Mouse (Mus musculus) layer of hippocampus, postnatal 14 days (tissue): ENCODE results near the gene Gcgr. TPM values are rescaled to one million over a fixed set of nuclear protein-coding genes. Genes with fewer than 3 reads are reported as not detected.

Experiments used
- DNase-seq, 2 experiments: peaks; one replicate each; pipeline ENCODE4 v3.0.0; 2021 to 2022; ENCODE audit warnings: low spot score in 2 of 2, mixed read lengths in 1 of 2
- long read RNA-seq, 2 experiments: library from polyadenylated mRNA; stranded (forward); transcript quantifications; one replicate each; pipeline ENCODE4 v2.0.0; 2021
- total RNA-seq, 2 experiments: library from RNA; stranded (reverse); gene quantifications; 2 replicates each; pipeline ENCODE4 v1.2.3; 2021

The Gcgr gene
- under 1 TPM; 0.28 to 0.36 TPM for total RNA-seq
- long read RNA-seq, experiment 1: 0 reads
- long read RNA-seq, experiment 2, partial matches to known transcripts: 0 of 1 reads
- long read RNA-seq, experiment 2, other reads (novel, unspliced or antisense): 0 of 1 reads

GRCm38 (mm10) chr11:120530085-120530964 lies at the start of gene Gcgr:
Gene Gcgr (plus strand): TSS chr11:120530699.
- DNase-seq: no peak

- DNase-seq: no peak
Measured at GRCm38 (mm10) chr11:120483448-120483934, 47.0 kb upstream of the Gcgr start.

- peak; percentile 88 to 93 for DNase-seq
Measured at GRCm38 (mm10) chr11:120484265-120484981, 46.1 kb upstream of the Gcgr start, which contains the start of gene Mrpl12. Gene Mrpl12 (plus strand): TSS chr11:120484613.

- DNase-seq: no peak
Measured at GRCm38 (mm10) chr11:120485251-120485650, 45.2 kb upstream of the Gcgr start.

- no peak for DNase-seq
Measured at GRCm38 (mm10) chr11:120488516-120488915, 42.0 kb upstream of the Gcgr start.

GRCm38 (mm10) chr11:120489054-120489761 lies 41.3 kb upstream of the Gcgr start:
- peak; percentile 60 to 88 for DNase-seq

GRCm38 (mm10) chr11:120490291-120491046 lies 40.0 kb upstream of the Gcgr start:
- DNase-seq: no peak

GRCm38 (mm10) chr11:120491317-120492023 lies 39.0 kb upstream of the Gcgr start, which contains the start of gene Slc25a10:
Gene Slc25a10 (plus strand): TSS chr11:120491840.
- DNase-seq: peak; percentile 81 to 88

- peak in 1 of 2 experiments; percentile 32 for DNase-seq
Measured at GRCm38 (mm10) chr11:120492024-120492877, 38.2 kb upstream of the Gcgr start.

- DNase-seq: no peak
Measured at GRCm38 (mm10) chr11:120492878-120493203, 37.7 kb upstream of the Gcgr start.

- no peak for DNase-seq
Measured at GRCm38 (mm10) chr11:120493351-120493750, 37.1 kb upstream of the Gcgr start.

- DNase-seq: no peak
Measured at GRCm38 (mm10) chr11:120493911-120494310, 36.6 kb upstream of the Gcgr start.

GRCm38 (mm10) chr11:120497436-120497835 lies 33.1 kb upstream of the Gcgr start:
- no peak for DNase-seq

- DNase-seq: no peak
Measured at GRCm38 (mm10) chr11:120498226-120498625, 32.3 kb upstream of the Gcgr start.

GRCm38 (mm10) chr11:120498891-120499290 lies 31.6 kb upstream of the Gcgr start:
- DNase-seq: no peak

GRCm38 (mm10) chr11:120499894-120500293 lies 30.6 kb upstream of the Gcgr start:
- DNase-seq: no peak

- no peak for DNase-seq
Measured at GRCm38 (mm10) chr11:120500357-120500756, 30.1 kb upstream of the Gcgr start.

- DNase-seq: no peak
Measured at GRCm38 (mm10) chr11:120501018-120501417, 29.5 kb upstream of the Gcgr start.

GRCm38 (mm10) chr11:120501701-120502100 lies 28.8 kb upstream of the Gcgr start:
- no peak for DNase-seq
